Mouse (Mus musculus): ENCODE measurements around the gene Nebl.

DNA sequence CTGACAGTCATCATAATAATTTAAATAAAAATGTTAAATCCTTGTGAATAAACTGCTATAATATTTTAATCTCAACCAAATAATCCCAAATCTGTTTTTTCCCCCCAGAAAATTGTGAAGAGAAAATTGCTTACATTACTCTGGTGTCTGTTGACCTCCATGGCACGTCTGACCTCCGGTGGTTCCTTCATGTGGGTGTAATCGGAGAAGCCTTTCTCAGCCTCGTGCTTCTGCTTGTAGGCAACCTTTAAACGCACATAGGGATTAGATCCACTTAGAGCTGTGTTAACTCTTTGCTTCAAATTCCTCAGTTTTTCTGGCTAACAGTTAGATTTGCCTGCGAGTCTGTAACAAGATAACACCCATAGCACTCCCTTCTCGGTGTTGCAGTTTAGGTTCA is 287.7 kb downstream of the Nebl start:
- TF ChIP-seq CTCF (IDR thresholded peaks at IDR 0.05; ENCODE audit: low read depth) (no peak), EP300 (IDR thresholded peaks at IDR 0.05; ENCODE audit: low read depth) (no peak)

All from liver, postnatal 0 days (tissue).